Mouse (Mus musculus) testis, adult 2 months (tissue): Measurements from ENCODE around the gene Sorbs2.

Source experiments
- CTCF ChIP-seq: fragments of 200-500 bp; IDR thresholded peaks from 2 replicates; pipeline ENCODE4 v1.5.1; 2012; ENCODE audit warnings: low read depth, mild to moderate bottlenecking, inconsistent platforms, low read length, moderate library complexity; ENCODE audit not compliant: control insufficient read depth, insufficient read depth, insufficient replicate concordance
- POLR2A ChIP-seq: fragments of 200-500 bp; IDR thresholded peaks from 2 replicates; pipeline ENCODE4 v1.6.1; 2012; ENCODE audit warnings: low read depth, mild to moderate bottlenecking, inconsistent platforms, low read length, moderate library complexity; ENCODE audit not compliant: control insufficient read depth

GRCm38 (mm10) chr8:45607012-45607411, 99.4 kb downstream of the Sorbs2 start:
- TF ChIP-seq CTCF (no peak), POLR2A (no peak)
